Mouse (Mus musculus) kidney, adult 10 weeks (tissue): ENCODE data around the gene Tent5b. TPM values are rescaled to one million over a fixed set of nuclear protein-coding genes. Genes with fewer than 3 reads are reported as not detected.

Experiments
- polyA plus RNA-seq: library from polyadenylated mRNA; stranded (reverse); fragments of 350-450 nt; fragmentation: Illumina TruSeq; extraction: RNeasy Lipid Tissue Mini Kit (QIAGEN cat#74804); gene quantifications from one replicate; pipeline ENCODE4 v1.2.3, GENCODE M21; 2014; ENCODE audit warnings: low read depth, low replicate concordance

The Tent5b gene
- not detected for polyA plus RNA-seq

DNA sequence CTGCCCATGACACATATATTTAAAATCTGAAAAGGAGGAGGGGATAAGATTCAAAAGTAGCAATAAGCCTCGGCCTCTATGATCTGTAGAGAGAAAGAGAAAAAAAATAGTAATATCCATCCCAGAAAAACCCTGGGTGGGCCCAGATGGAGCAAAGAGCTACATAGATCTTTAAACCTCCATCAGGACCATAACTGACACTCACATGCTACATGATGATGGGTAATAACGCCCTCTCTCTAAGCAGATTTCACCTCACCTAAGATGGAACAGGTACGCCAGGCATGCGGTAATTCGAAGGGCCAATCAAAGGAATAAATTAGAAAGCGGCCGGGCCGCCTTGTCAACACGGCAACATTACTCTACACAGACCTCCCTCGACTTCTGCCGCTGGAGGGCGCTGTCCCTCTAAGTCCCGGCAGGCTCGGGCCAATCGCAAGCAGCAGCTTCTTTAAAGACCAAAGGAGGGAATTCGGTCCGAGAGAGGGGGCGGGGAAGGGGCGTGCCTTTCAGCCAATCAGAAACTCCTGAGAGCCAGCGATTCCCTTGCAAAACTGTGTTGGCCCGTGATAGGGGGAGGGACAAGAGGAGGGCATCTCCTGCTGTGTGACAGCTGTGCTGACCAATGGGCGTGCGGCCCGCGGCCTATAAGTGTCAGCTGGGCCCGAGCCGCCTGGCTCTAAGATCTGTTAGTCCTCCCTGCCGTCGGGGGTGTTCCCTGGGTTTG is at the start of gene Tent5b:
Gene Tent5b, plus strand, starts transcription at position 675 of the 727 bp plus-strand sequence.

DNA sequence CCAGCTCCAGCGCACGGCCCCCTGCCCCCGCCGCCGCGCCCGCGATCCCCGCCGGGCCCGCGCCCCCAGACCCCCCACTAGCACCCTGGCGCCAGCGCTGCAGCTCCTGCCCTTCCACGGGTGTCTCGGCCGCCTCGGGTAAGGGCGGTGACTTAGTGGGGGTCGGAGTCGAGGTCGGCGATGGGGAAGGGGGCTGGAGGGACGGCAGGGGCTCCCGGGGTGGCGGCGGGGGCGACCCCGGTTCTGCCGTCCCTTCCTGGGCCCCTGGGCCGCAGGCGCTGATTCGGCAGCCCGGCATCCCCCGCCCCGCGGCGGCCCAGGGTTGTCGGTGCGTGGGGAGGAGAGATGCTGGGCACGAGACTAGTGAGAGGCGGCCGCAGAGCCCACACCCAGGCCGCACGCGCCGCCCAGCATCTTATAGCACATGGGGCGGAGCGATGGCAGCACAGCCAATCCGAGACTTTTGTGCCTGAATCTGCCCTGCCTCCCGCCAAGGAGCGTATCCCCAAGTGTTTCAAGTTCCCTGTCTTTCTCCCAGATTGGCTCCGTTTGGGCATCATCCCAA is 18.3 kb downstream of the Tent5b start, which contains the start of gene Trnp1:
Gene Trnp1, minus strand, starts transcription at position 391 of the 565 bp plus-strand sequence.

GRCm38 (mm10) chr4:133518601-133519368 is 38.9 kb downstream of the Tent5b start, which contains the start of gene Kdf1:
Gene Kdf1, plus strand, starts transcription at chr4:133518963.

Other genes starting within 250 kb of the Tent5b start
- not detected for gene Map3k6, start 239.3 kb upstream of the Tent5b start, polyA plus RNA-seq
- not detected for gene Sytl1, start 217.0 kb upstream of the Tent5b start, polyA plus RNA-seq
- gene Tmem222, start 202.3 kb upstream of the Tent5b start, polyA plus RNA-seq, result 1.4 TPM
- 5.0 TPM for gene Wdtc1, start 126.7 kb upstream of the Tent5b start, polyA plus RNA-seq
- 1.2 TPM for gene Slc9a1, start 110.4 kb upstream of the Tent5b start, polyA plus RNA-seq
- not detected for gene Trnp1, start 18.4 kb downstream of the Tent5b start, polyA plus RNA-seq
- gene Kdf1, start 38.8 kb downstream of the Tent5b start, polyA plus RNA-seq, result 1.1 TPM
- gene Nudc, start 65.9 kb downstream of the Tent5b start, polyA plus RNA-seq, result 20.4 TPM
- gene Nr0b2, start 73.2 kb downstream of the Tent5b start, polyA plus RNA-seq, result not detected
- not detected for gene Gpatch3, start 94.6 kb downstream of the Tent5b start, polyA plus RNA-seq
- gene Gpn2, start 104.2 kb downstream of the Tent5b start, polyA plus RNA-seq, result 0.57 TPM
- gene Sfn, start 122.0 kb downstream of the Tent5b start, polyA plus RNA-seq, result not detected
- gene Zdhhc18, start 170.0 kb downstream of the Tent5b start, polyA plus RNA-seq, result 1.8 TPM
- 4.7 TPM for gene Pigv, start 192.5 kb downstream of the Tent5b start, polyA plus RNA-seq